ENCODE assay signal across 17 mouse cellular contexts in the genomic region with DNA sequence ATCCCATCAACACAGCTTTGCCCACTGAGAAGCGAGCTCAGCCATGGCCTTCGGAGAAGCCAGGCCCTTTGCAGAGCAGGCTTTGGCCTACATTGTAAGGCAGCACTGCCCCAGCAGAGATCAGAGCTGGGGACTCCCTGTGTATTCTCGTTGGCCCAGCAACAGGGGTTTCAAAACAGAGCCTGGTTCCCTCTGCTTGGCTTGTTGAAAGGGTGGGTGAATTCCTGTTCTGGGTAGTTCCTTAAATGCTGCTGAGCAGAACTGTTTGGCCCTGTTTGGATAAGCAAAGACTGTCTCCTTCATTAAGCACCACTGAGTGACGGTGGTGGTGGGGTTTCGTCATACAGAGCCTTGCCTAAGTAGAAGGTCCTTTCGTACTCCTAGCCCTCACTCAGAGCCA. TPM values are rescaled to one million over a fixed set of nuclear protein-coding genes. Genes with fewer than 3 reads are reported as not detected.
DNase-seq lines count a peak whose midpoint lies in the region; ATAC-seq and TF ChIP-seq lines count a peak whose summit lies in the region.
"Had no signal": no experiment of that assay in that cellular context is flagged by ENCODE, and none has a peak within 500 bp of the region (broad histone marks: within the 10 kb centered on the region; RNA-seq: fewer than 3 reads in every experiment).

No protein-coding gene starts in this region.

- TF ChIP-seq EP300 in stomach, postnatal 0 days (optimal IDR thresholded peaks at IDR 0.05): no peak

- H3K4me1 ChIP-seq in hindbrain, embryonic 10.5 days (replicated peaks): peaks cover 54% of the 10 kb centered on the region
- peaks cover 22% of the 10 kb centered on the region for H3K4me1 ChIP-seq in hindbrain, embryonic 13.5 days (replicated peaks)
- H3K4me1 ChIP-seq in stomach, postnatal 0 days (replicated peaks; ENCODE audit: control insufficient read depth, insufficient read depth): no peaks in the 10 kb centered on the region; the same call in 1 of the 2 replicates

- H3K27ac ChIP-seq in hindbrain, embryonic 10.5 days: peak overlapping the region; percentile 65
- no peak overlapping the region for H3K27ac ChIP-seq in hindbrain, embryonic 13.5 days
- H3K27ac ChIP-seq in stomach, postnatal 0 days (replicated peaks): no peak overlapping the region
- H3K27ac ChIP-seq: gastrocnemius, adult 2 months; layer of hippocampus, adult 2 months had no signal

- WGBS in hindbrain, embryonic 10.5 days: 75% methylated on average over 6 of the region's 6 CpGs
- WGBS in hindbrain, embryonic 13.5 days: 77% methylated on average over 6 of the region's 6 CpGs
- 66% methylated on average over 6 of the region's 6 CpGs for WGBS in stomach, postnatal 0 days

- peaks cover 17% of the 10 kb centered on the region for H3K36me3 ChIP-seq in hindbrain, embryonic 10.5 days
- H3K36me3 ChIP-seq in hindbrain, embryonic 13.5 days: no peaks in the 10 kb centered on the region
- H3K36me3 ChIP-seq in stomach, postnatal 0 days (ENCODE audit: control insufficient read depth, insufficient read depth, low read length): no peaks in the 10 kb centered on the region

- H3K9me3 ChIP-seq in hindbrain, embryonic 10.5 days: no peaks in the 10 kb centered on the region
- no peaks in the 10 kb centered on the region for H3K9me3 ChIP-seq in hindbrain, embryonic 13.5 days
- no peaks in the 10 kb centered on the region for H3K9me3 ChIP-seq in stomach, postnatal 0 days (ENCODE audit: control insufficient read depth, low read length)

- no peak for ATAC-seq in hindbrain, embryonic 13.5 days (ENCODE audit: low FRiP score)
- peak; percentile 91 for ATAC-seq in megakaryocyte, adult 5-6 weeks (ENCODE audit: poor library complexity, severe bottlenecking)
- ATAC-seq in stomach, postnatal 0 days (ENCODE audit: low FRiP score, low TSS enrichment): peak; percentile 56; the same call in 1 of the 2 replicates
- no peak for ATAC-seq in erythroid progenitor cell, adult 5-6 weeks (replicated peaks; ENCODE audit: low FRiP score, poor library complexity, severe bottlenecking)
- ATAC-seq: forebrain, embryonic 16.5 days; inflammation-experienced regulatory T-cells, adult 6 months had no signal

- H3K4me2 ChIP-seq in hindbrain, embryonic 13.5 days: no peak overlapping the region
- no peak overlapping the region for H3K4me2 ChIP-seq in stomach, postnatal 0 days (replicated peaks; ENCODE audit: low read depth)
- H3K4me2 ChIP-seq: liver, embryonic 11.5 days had no signal

- no peak overlapping the region for H3K4me3 ChIP-seq in hindbrain, embryonic 10.5 days
- no peak overlapping the region for H3K4me3 ChIP-seq in hindbrain, embryonic 13.5 days
- H3K4me3 ChIP-seq in stomach, postnatal 0 days (ENCODE audit: low read depth, low read length): no peak overlapping the region
- H3K4me3 ChIP-seq: gastrocnemius, adult 2 months; layer of hippocampus, adult 2 months had no signal

- no peak overlapping the region for H3K9ac ChIP-seq in hindbrain, embryonic 13.5 days
- no peak overlapping the region for H3K9ac ChIP-seq in stomach, postnatal 0 days (ENCODE audit: low read length)

- TF ChIP-seq CTCF in stomach, postnatal 0 days (IDR thresholded peaks at IDR 0.05; ENCODE audit: low read depth): no peak

- H3K27me3 ChIP-seq in hindbrain, embryonic 10.5 days (ENCODE audit: insufficient read depth, poor library complexity, severe bottlenecking): no peaks in the 10 kb centered on the region
- no peaks in the 10 kb centered on the region for H3K27me3 ChIP-seq in hindbrain, embryonic 13.5 days
- H3K27me3 ChIP-seq in stomach, postnatal 0 days (ENCODE audit: control insufficient read depth, insufficient read depth, low read length): no peaks in the 10 kb centered on the region

- DNase-seq in hindbrain, embryonic 10.5 days (ENCODE audit: low spot score): no peak
- peak; percentile 45 for DNase-seq in spleen, postnatal 36 days (ENCODE audit: low spot score in 2 of 2)
- no peak for DNase-seq in spleen, adult 18-20 months
- no peak for DNase-seq in stomach, postnatal 0 days (ENCODE audit: low spot score)
- no peak for DNase-seq in layer of hippocampus, adult 9-11 months
- DNase-seq: cerebellum, adult 9-10 months; gastrocnemius, adult 2 months; heart, postnatal 4 days; retina, postnatal 1 day; thymus, adult 2 months had no signal

RNA-seq across cellular contexts. Expression of a gene that starts 9.7 kb away (rescaled TPM):
- 60.9 and 61.9 TPM in 2 replicates for polyA plus RNA-seq in hindbrain, embryonic 10.5 days (2016; fragmentation: Nextera tagmentation; extraction: Ambion mirVana)
- 23.0 and 33.3 TPM in 2 replicates for polyA plus RNA-seq in hindbrain, embryonic 13.5 days (2015; fragmentation: Nextera tagmentation; extraction: Ambion mirVana)
- total RNA-seq in megakaryocyte, adult 5-6 weeks (2015): 229 and 230 TPM in 2 replicates
- total RNA-seq in megakaryocyte, adult 5-6 weeks (2017): 165 and 181 TPM in 2 replicates
- 4.1 and 5.6 TPM in 2 replicates for polyA plus RNA-seq in stomach, postnatal 0 days (2015; fragmentation: Nextera tagmentation; extraction: Ambion mirVana)
- total RNA-seq in erythroid progenitor cell, adult 5-6 weeks (2015; ENCODE audit: low replicate concordance): 28.1 and 28.8 TPM in 2 replicates
- total RNA-seq in erythroid progenitor cell, adult 5-6 weeks (2017; ENCODE audit: low replicate concordance): 6.9 and 11.4 TPM in 2 replicates

RNA-seq across cellular contexts. Expression of a gene that starts 13.6 kb away (rescaled TPM):
- polyA plus RNA-seq in hindbrain, embryonic 10.5 days (2016; fragmentation: Nextera tagmentation; extraction: Ambion mirVana): 14.7 and 16.1 TPM in 2 replicates
- polyA plus RNA-seq in hindbrain, embryonic 13.5 days (2015; fragmentation: Nextera tagmentation; extraction: Ambion mirVana): 8.0 and 9.2 TPM in 2 replicates
- 0.36 TPM in 1 of 2 replicates, not detected in the other for total RNA-seq in megakaryocyte, adult 5-6 weeks (2015)
- total RNA-seq in megakaryocyte, adult 5-6 weeks (2017): 0.18 and 0.49 TPM in 2 replicates
- 31.6 and 37.0 TPM in 2 replicates for polyA plus RNA-seq in stomach, postnatal 0 days (2015; fragmentation: Nextera tagmentation; extraction: Ambion mirVana)
- total RNA-seq in erythroid progenitor cell, adult 5-6 weeks (2015; ENCODE audit: low replicate concordance): not detected in 2 replicates
- 2.8 TPM in 1 of 2 replicates, not detected in the other for total RNA-seq in erythroid progenitor cell, adult 5-6 weeks (2017; ENCODE audit: low replicate concordance)
- polyA plus RNA-seq: inflammation-experienced regulatory T-cells, adult 6 months had no signal

RNA-seq across cellular contexts. Expression of a gene that starts 35.2 kb away (rescaled TPM):
- 255 and 278 TPM in 2 replicates for polyA plus RNA-seq in hindbrain, embryonic 10.5 days (2016; fragmentation: Nextera tagmentation; extraction: Ambion mirVana)
- 181 and 187 TPM in 2 replicates for polyA plus RNA-seq in hindbrain, embryonic 13.5 days (2015; fragmentation: Nextera tagmentation; extraction: Ambion mirVana)
- total RNA-seq in megakaryocyte, adult 5-6 weeks (2015): 53.4 and 53.8 TPM in 2 replicates
- 20.6 and 20.8 TPM in 2 replicates for total RNA-seq in megakaryocyte, adult 5-6 weeks (2017)
- 52.4 and 54.4 TPM in 2 replicates for polyA plus RNA-seq in stomach, postnatal 0 days (2015; fragmentation: Nextera tagmentation; extraction: Ambion mirVana)
- total RNA-seq in erythroid progenitor cell, adult 5-6 weeks (2015; ENCODE audit: low replicate concordance): 20.2 and 29.8 TPM in 2 replicates
- 5.5 and 6.3 TPM in 2 replicates for total RNA-seq in erythroid progenitor cell, adult 5-6 weeks (2017; ENCODE audit: low replicate concordance)

RNA-seq across cellular contexts. Expression of a gene that starts 52.7 kb away (rescaled TPM):
- polyA plus RNA-seq in hindbrain, embryonic 10.5 days (2016; fragmentation: Nextera tagmentation; extraction: Ambion mirVana): 0.06 and 0.08 TPM in 2 replicates
- 1.0 and 1.9 TPM in 2 replicates for polyA plus RNA-seq in hindbrain, embryonic 13.5 days (2015; fragmentation: Nextera tagmentation; extraction: Ambion mirVana)
- total RNA-seq in megakaryocyte, adult 5-6 weeks (2015): 0.13 and 0.21 TPM in 2 replicates
- total RNA-seq in megakaryocyte, adult 5-6 weeks (2017): 0.12 and 0.33 TPM in 2 replicates
- polyA plus RNA-seq in stomach, postnatal 0 days (2015; fragmentation: Nextera tagmentation; extraction: Ambion mirVana): 0.05 and 0.08 TPM in 2 replicates
- total RNA-seq in erythroid progenitor cell, adult 5-6 weeks (2015; ENCODE audit: low replicate concordance): under 0.01 and 0.42 TPM in 2 replicates
- total RNA-seq in erythroid progenitor cell, adult 5-6 weeks (2017; ENCODE audit: low replicate concordance): 0.08 and 0.13 TPM in 2 replicates

Comparison
In these comparisons a context has a peak if more than half of its experiments do, and no peak if none do; other contexts are left out.
1. DNase-seq: peak in spleen, postnatal 36 days (2 of 2); none in hindbrain, embryonic 10.5 days (single experiment), spleen, adult 18-20 months (0 of 2), stomach, postnatal 0 days (single experiment) and layer of hippocampus, adult 9-11 months (single experiment).
2. ATAC-seq: peak in megakaryocyte, adult 5-6 weeks (single experiment) and stomach, postnatal 0 days (single experiment); none in hindbrain, embryonic 13.5 days (single experiment) and erythroid progenitor cell, adult 5-6 weeks (single experiment).